Mouse (Mus musculus): ENCODE results near the gene Rhob.

DNA sequence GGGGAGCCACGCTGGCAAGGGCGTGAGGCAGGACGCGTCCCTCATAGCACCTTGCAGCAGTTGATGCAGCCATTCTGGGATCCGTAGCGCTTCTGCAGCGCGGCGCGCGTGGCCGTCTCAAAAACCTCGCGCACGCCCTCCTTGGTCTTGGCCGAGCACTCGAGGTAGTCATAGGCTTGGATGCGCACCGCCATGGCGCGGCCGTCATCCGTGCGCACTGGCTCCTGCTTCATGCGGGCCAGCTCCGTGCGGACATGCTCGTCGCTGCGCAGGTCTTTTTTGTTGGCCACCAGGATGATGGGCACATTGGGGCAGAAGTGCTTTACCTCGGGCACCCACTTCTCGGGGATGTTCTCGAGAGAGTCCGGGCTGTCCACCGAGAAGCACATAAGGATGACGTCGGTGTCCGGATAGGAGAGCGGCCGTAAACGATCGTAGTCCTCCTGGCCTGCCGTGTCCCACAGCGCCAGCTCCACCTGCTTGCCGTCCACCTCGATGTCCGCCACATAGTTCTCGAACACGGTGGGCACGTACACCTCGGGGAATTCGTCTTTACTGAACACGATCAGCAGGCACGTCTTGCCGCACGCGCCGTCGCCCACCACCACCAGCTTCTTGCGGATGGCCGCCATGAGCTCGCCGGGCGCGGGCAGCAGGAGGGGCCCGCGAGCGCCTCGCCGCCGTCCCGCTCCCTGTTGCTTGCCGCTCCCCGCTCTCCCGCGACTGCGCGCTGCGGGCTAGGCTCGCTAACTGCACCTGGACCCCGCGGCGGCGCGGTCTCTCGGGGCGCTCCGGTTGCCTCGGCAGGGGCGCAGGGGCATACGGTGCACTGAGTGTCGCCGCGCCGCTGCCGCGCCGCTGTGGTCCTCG lies 573 bp downstream of the Rhob start:
- no peak for TF ChIP-seq POLR2A (IDR thresholded peaks at IDR 0.05; ENCODE audit: control insufficient read depth, extremely low read depth, insufficient read depth, low read length, poor library complexity)
- TF ChIP-seq CTCF (IDR thresholded peaks at IDR 0.05; ENCODE audit: borderline replicate concordance, control insufficient read depth, extremely low read depth, insufficient read depth, low read length, poor library complexity), result no peak

All from thymus, adult 2 months (tissue).